Mouse (Mus musculus): Measurements from ENCODE around the gene Dcaf10.
"Not testable (repeated sequence)": the region's sequence is repeated elsewhere in the genome, so short reads cannot be mapped to it uniquely, and the experiment has no call there.

GRCm38 (mm10) chr4:45396211-45396610 is 54.3 kb downstream of the Dcaf10 start:
- not testable (repeated sequence) for TF ChIP-seq POLR2A (IDR thresholded peaks at IDR 0.05; ENCODE audit: insufficient read depth, low read depth, low read length); CTCF (IDR thresholded peaks at IDR 0.05); EP300 (IDR thresholded peaks at IDR 0.05; ENCODE audit: insufficient read depth, low read depth, low read length)
